Mouse (Mus musculus) stomach, embryonic 16.5 days (tissue): ENCODE data around the gene Cxcr4. TPM values are rescaled to one million over a fixed set of nuclear protein-coding genes. Genes with fewer than 3 reads are reported as not detected.
"Not testable (repeated sequence)": the region's sequence is repeated elsewhere in the genome, so short reads cannot be mapped to it uniquely, and the experiment has no call there.

Experiments used
- ATAC-seq: fragments of 200-750 bp; cut with Nextera tagmentation; 2 replicates; pipeline ENCODE4 v1.8.0; 2017; ENCODE audit warnings: moderate number of reproducible peaks, moderate TSS enrichment; ENCODE audit not compliant: insufficient read depth, low FRiP score
- H3K27ac ChIP-seq: fragments of 300-500 bp; sonication (generic); 2 replicates; pipeline ENCODE4 v1.5.1; 2014; ENCODE audit warnings: low read length
- H3K27me3 ChIP-seq: fragments of 300-500 bp; sonication (generic); 2 replicates; pipeline ENCODE4 v1.6.1; 2014; ENCODE audit warnings: low read length, control low read depth, mixed read lengths; ENCODE audit not compliant: control insufficient read depth, insufficient read depth
- H3K36me3 ChIP-seq: fragments of 300-500 bp; sonication (generic); 2 replicates; pipeline ENCODE4 v1.6.1; 2014; ENCODE audit warnings: low read length; ENCODE audit not compliant: control insufficient read depth, insufficient read depth
- H3K4me1 ChIP-seq: fragments of 300-500 bp; sonication (generic); 2 replicates; pipeline ENCODE4 v1.6.1; 2014; ENCODE audit warnings: low read length, control low read depth, mixed read lengths; ENCODE audit not compliant: control insufficient read depth, insufficient read depth
- H3K4me2 ChIP-seq: fragments of 300-500 bp; sonication (generic); 2 replicates; pipeline ENCODE4 v1.6.1; 2014; ENCODE audit warnings: low read depth, low read length, mixed read lengths
- H3K4me3 ChIP-seq: fragments of 300-500 bp; sonication (generic); replicated peaks from 2 replicates; pipeline ENCODE4 v1.5.1; 2014; ENCODE audit warnings: mild to moderate bottlenecking, low read length
- H3K9ac ChIP-seq: fragments of 300-500 bp; sonication (generic); 2 replicates; pipeline ENCODE4 v1.6.1; 2014; ENCODE audit warnings: low read length
- H3K9me3 ChIP-seq: fragments of 300-500 bp; sonication (generic); replicated peaks from 2 replicates; pipeline ENCODE4 v1.6.1; 2016; ENCODE audit warnings: low read length, control low read depth; ENCODE audit not compliant: control insufficient read depth
- WGBS: fragments of 180-500 bp; shearing (Covaris S2); extraction: QIAGEN DNeasy Blood & Tissue Kit; methylation state at CpG from one replicate; pipeline ENCODE4 v1.1.7; 2014; 5-methylcytosine and 5-hydroxymethylcytosine counted together
- polyA plus RNA-seq: library from polyadenylated mRNA; unstranded; fragments of >200 nt; fragmentation: Nextera tagmentation; extraction: Ambion mirVana; gene quantifications from 2 replicates; pipeline ENCODE4 v1.2.1, GENCODE M21; 2015

Gene Cxcr4
- polyA plus RNA-seq, 1 experiment from 2014 or later, result 7.6 TPM

GRCm38 (mm10) chr1:128585396-128586161 lies 6.5 kb downstream of the Cxcr4 start:
- Histone ChIP-seq H3K4me3 (no peak overlapping the region), H3K36me3 (peaks cover 8% of the 10 kb centered on the region; the same call in 1 of the 2 replicates), H3K4me2 (no peak overlapping the region), H3K9ac (no peak overlapping the region), H3K27ac (no peak overlapping the region), H3K9me3 (no peaks in the 10 kb centered on the region), H3K27me3 (no peaks in the 10 kb centered on the region), H3K4me1 (peaks cover 9% of the 10 kb centered on the region; the same call in 1 of the 2 replicates)
- ATAC-seq, result no peak
- 57% methylated on average over 3 of the region's 3 CpGs for WGBS

- WGBS, result 94% methylated on average over 1 of the region's 1 CpGs
- H3K4me2 ChIP-seq, H3K27ac ChIP-seq, ATAC-seq, H3K27me3 ChIP-seq, H3K9me3 ChIP-seq, H3K9ac ChIP-seq, H3K36me3 ChIP-seq, H3K4me1 ChIP-seq, H3K4me3 ChIP-seq: not testable (repeated sequence)
These were observed 7.4 kb downstream of the Cxcr4 start for GRCm38 (mm10) chr1:128584716-128585115.

GRCm38 (mm10) chr1:128583279-128583872 lies 8.7 kb downstream of the Cxcr4 start:
- Histone ChIP-seq H3K4me3 (no peak overlapping the region), H3K4me1 (peaks cover 8% of the 10 kb centered on the region; the same call in 1 of the 2 replicates), H3K27me3 (no peaks in the 10 kb centered on the region), H3K27ac (no peak overlapping the region), H3K9ac (no peak overlapping the region), H3K36me3 (no peaks in the 10 kb centered on the region), H3K9me3 (no peaks in the 10 kb centered on the region), H3K4me2 (no peak overlapping the region)
- ATAC-seq, result no peak
- 44% methylated on average over 6 of the region's 6 CpGs for WGBS

- no peaks in the 10 kb centered on the region for H3K36me3 ChIP-seq
- no peaks in the 10 kb centered on the region for H3K9me3 ChIP-seq
- no peak overlapping the region for H3K9ac ChIP-seq
- no peak overlapping the region for H3K4me2 ChIP-seq
- H3K27ac ChIP-seq, result no peak overlapping the region
- WGBS, result 68% methylated on average over 3 of the region's 3 CpGs
- H3K4me1 ChIP-seq, result peaks cover 3% of the 10 kb centered on the region; the same call in 1 of the 2 replicates
- ATAC-seq, result no peak; the same call in 1 of the 2 replicates
- H3K27me3 ChIP-seq, result no peaks in the 10 kb centered on the region
- H3K4me3 ChIP-seq, result no peak overlapping the region
These were observed 11.8 kb downstream of the Cxcr4 start for GRCm38 (mm10) chr1:128580321-128580720.

- H3K9ac ChIP-seq, result no peak overlapping the region
- ATAC-seq, result no peak
- H3K27ac ChIP-seq, result no peak overlapping the region
- H3K27me3 ChIP-seq, result no peaks in the 10 kb centered on the region
- no peaks in the 10 kb centered on the region for H3K9me3 ChIP-seq
- no peak overlapping the region for H3K4me2 ChIP-seq
- WGBS, result 50% methylated on average over 2 of the region's 2 CpGs
- no peaks in the 10 kb centered on the region for H3K36me3 ChIP-seq
- H3K4me1 ChIP-seq, result no peaks in the 10 kb centered on the region
- H3K4me3 ChIP-seq, result no peak overlapping the region
These were observed 13.6 kb downstream of the Cxcr4 start for GRCm38 (mm10) chr1:128578454-128578853.

GRCm38 (mm10) chr1:128575096-128575495 lies 17.0 kb downstream of the Cxcr4 start:
- WGBS, result 75% methylated on average over 4 of the region's 4 CpGs
- no peak for ATAC-seq
- H3K9me3 ChIP-seq, result no peaks in the 10 kb centered on the region

GRCm38 (mm10) chr1:128571033-128571432 lies 21.1 kb downstream of the Cxcr4 start:
- Histone ChIP-seq H3K4me3 (no peak overlapping the region), H3K4me2 (no peak overlapping the region), H3K36me3 (no peaks in the 10 kb centered on the region), H3K9ac (no peak overlapping the region), H3K27ac (no peak overlapping the region), H3K4me1 (peaks cover 4% of the 10 kb centered on the region; the same call in 1 of the 2 replicates), H3K9me3 (no peaks in the 10 kb centered on the region), H3K27me3 (no peaks in the 10 kb centered on the region)
- ATAC-seq, result no peak
- 66% methylated on average over 3 of the region's 3 CpGs for WGBS

More at GRCm38 (mm10) chr1:128575096-128575495, 17.0 kb downstream of the Cxcr4 start:
- Histone ChIP-seq H3K9ac (no peak overlapping the region), H3K4me3 (no peak overlapping the region), H3K27me3 (no peaks in the 10 kb centered on the region), H3K4me2 (no peak overlapping the region), H3K27ac (no peak overlapping the region), H3K4me1 (no peaks in the 10 kb centered on the region), H3K36me3 (no peaks in the 10 kb centered on the region)

GRCm38 (mm10) chr1:128569992-128570648 lies 22.0 kb downstream of the Cxcr4 start:
- 75% methylated on average over 17 of the region's 17 CpGs for WGBS
- H3K9ac ChIP-seq, result no peak overlapping the region

More at GRCm38 (mm10) chr1:128569992-128570648, 22.0 kb downstream of the Cxcr4 start:
- Histone ChIP-seq H3K27me3 (no peaks in the 10 kb centered on the region), H3K4me1 (peaks cover 4% of the 10 kb centered on the region; the same call in 1 of the 2 replicates), H3K36me3 (no peaks in the 10 kb centered on the region), H3K4me3 (no peak overlapping the region), H3K9me3 (no peaks in the 10 kb centered on the region), H3K4me2 (no peak overlapping the region), H3K27ac (no peak overlapping the region)
- ATAC-seq, result no peak
